11 mouse cellular contexts compared by ENCODE assay signal in the genomic region with DNA sequence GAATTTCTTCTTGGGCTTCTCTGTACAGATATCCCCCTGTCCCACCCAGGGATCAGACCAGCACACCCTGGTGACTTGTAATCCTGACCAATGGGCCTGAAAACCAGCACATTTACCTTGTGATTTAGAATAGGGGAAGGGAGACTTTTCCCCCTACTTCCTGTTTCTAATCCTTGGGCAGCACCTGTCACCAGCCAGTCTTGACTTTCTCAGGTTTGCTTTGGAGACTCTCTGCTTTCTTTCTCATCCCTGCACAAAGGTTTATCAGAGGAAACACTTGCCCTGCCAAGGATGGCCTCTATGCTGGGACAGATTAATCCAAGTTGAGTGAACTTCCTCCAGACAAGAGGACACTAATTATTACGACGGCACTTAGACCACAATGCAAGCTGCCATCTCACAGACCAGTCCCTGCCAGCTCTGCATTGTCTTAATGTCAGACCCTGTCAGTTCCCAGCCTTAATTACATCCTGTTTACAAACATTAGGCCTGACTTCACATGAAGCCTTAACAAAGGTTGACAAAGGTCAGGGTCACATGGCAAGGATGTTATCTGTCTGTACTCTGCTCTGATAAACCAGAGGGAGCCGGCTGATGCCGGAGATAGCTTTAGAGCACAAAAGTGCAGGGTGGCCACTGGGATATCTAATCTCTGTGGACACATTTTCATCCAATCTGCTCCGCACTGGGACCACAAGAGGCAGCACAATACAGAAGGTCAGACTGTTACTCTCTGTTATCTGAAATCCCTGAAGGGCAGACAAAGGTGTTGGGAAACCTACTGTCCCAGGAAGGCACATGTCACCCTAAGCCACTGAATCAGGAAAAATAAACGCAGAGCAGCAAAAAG.
A peak's percentile ranks its signal among the peaks of the same experiment; 100 is the strongest.
DNase-seq lines count a peak whose midpoint lies in the region; ATAC-seq lines count a peak whose summit lies in the region.
"Had no signal": no experiment of that assay in that cellular context is flagged by ENCODE, and none has a peak within 500 bp of the region (broad histone marks: within the 10 kb centered on the region; RNA-seq: fewer than 3 reads in every experiment).

No protein-coding gene starts in this region.

- peak; percentile 97 for DNase-seq in heart, adult 11 months
- no peak for DNase-seq in heart, postnatal 4 days
- DNase-seq in adrenal gland, postnatal 10 days, result peak; percentile 14
- DNase-seq in heart, postnatal 25 days (ENCODE audit: low spot score), result peak; percentile 9
- no peak for DNase-seq in gastrocnemius, postnatal 4 days (ENCODE audit: low spot score in 2 of 2)
- no peak for DNase-seq in layer of hippocampus, adult 8-10 months (ENCODE audit: low spot score in 2 of 2)
- no peak for DNase-seq in layer of hippocampus, adult 9-11 months
- DNase-seq: layer of hippocampus, postnatal 36 days had no signal

- no peaks in the 10 kb centered on the region for H3K36me3 ChIP-seq in lung, embryonic 15.5 days
- H3K36me3 ChIP-seq: midbrain, embryonic 12.5 days had no signal

- no peak overlapping the region for H3K4me3 ChIP-seq in lung, embryonic 15.5 days
- H3K4me3 ChIP-seq: midbrain, embryonic 12.5 days had no signal

- ATAC-seq in lung, embryonic 15.5 days (ENCODE audit: borderline replicate concordance, extremely low read depth, low FRiP score, low TSS enrichment), result peak; percentile 73

- intact Hi-C loops in heart, postnatal 25 days (cut with DNase I), result no loop called here

- H3K9me3 ChIP-seq in lung, embryonic 15.5 days, result no peaks in the 10 kb centered on the region
- H3K9me3 ChIP-seq: midbrain, embryonic 12.5 days had no signal

- no peak overlapping the region for H3K4me2 ChIP-seq in lung, embryonic 15.5 days
- H3K4me2 ChIP-seq: midbrain, embryonic 12.5 days had no signal

- H3K9ac ChIP-seq in lung, embryonic 15.5 days, result no peak overlapping the region

- 0 out of 2 replicates have a peak overlapping the region, but pooled peaks have one; percentile 0 for H3K27ac ChIP-seq in lung, embryonic 15.5 days
- H3K27ac ChIP-seq: midbrain, embryonic 12.5 days had no signal

- H3K4me1 ChIP-seq in lung, embryonic 15.5 days, result 0 out of 2 replicates have a peak, but pooled peaks cover 3% of the 10 kb centered on the region

- no peaks in the 10 kb centered on the region for H3K27me3 ChIP-seq in lung, embryonic 15.5 days
- H3K27me3 ChIP-seq: CH12.LX; midbrain, embryonic 12.5 days had no signal

- WGBS in lung, embryonic 15.5 days, result 26% methylated on average over 6 of the region's 6 CpGs

Comparison
In these comparisons a context has a peak if more than half of its experiments do, and no peak if none do; other contexts are left out.
1. DNase-seq: peak in heart, adult 11 months (single experiment), adrenal gland, postnatal 10 days (single experiment) and heart, postnatal 25 days (single experiment); none in heart, postnatal 4 days (single experiment), gastrocnemius, postnatal 4 days (0 of 2), layer of hippocampus, adult 8-10 months (0 of 2) and layer of hippocampus, adult 9-11 months (single experiment).